Mouse (Mus musculus): ENCODE data around the gene Eif4g1.

GRCm38 (mm10) chr16:20672500-20672902 is 4.4 kb downstream of the Eif4g1 start:
- TF ChIP-seq CTCF (IDR thresholded peaks at IDR 0.05; ENCODE audit: borderline replicate concordance, control insufficient read depth, extremely low read depth, insufficient read depth, low read length, poor library complexity), result 0 out of 2 replicates have a peak, but pooled peaks have one; percentile 29
- peak; percentile 66; the same call in 1 of the 2 replicates for TF ChIP-seq POLR2A (IDR thresholded peaks at IDR 0.05; ENCODE audit: control insufficient read depth, extremely low read depth, insufficient read depth, low read length, poor library complexity)

Data from thymus, adult 2 months (tissue).